Mouse (Mus musculus) heart, postnatal 0 days (tissue): ENCODE data around the gene Hikeshi. TPM values are rescaled to one million over a fixed set of nuclear protein-coding genes. Genes with fewer than 3 reads are reported as not detected.

Source experiments
- ATAC-seq: fragments of 200-750 bp; cut with Nextera tagmentation; 2 replicates; pipeline ENCODE4 v1.8.0; 2017; ENCODE audit warnings: low read depth, moderate number of reproducible peaks, moderate library complexity; ENCODE audit not compliant: insufficient read depth
- DNase-seq: peaks from one replicate; pipeline ENCODE4 v3.0.0-alpha.2; 2016; ENCODE audit warnings: low spot score
- H3K27ac ChIP-seq: fragments of 300-500 bp; sonication (generic); 2 replicates; pipeline ENCODE4 v1.5.1; 2014; ENCODE audit warnings: low read depth, mild to moderate bottlenecking
- H3K27me3 ChIP-seq: fragments of 300-500 bp; sonication (generic); 2 replicates; pipeline ENCODE4 v1.6.1; 2014; ENCODE audit warnings: low read length, mixed read lengths; ENCODE audit not compliant: control insufficient read depth, insufficient read depth
- H3K36me3 ChIP-seq: fragments of 300-500 bp; sonication (generic); replicated peaks from 2 replicates; pipeline ENCODE4 v1.6.1; 2014; ENCODE audit warnings: low read length, mixed read lengths; ENCODE audit not compliant: control insufficient read depth, insufficient read depth
- H3K4me1 ChIP-seq: fragments of 300-500 bp; sonication (generic); 2 replicates; pipeline ENCODE4 v1.6.1; 2014; ENCODE audit warnings: antibody characterized with exemption; ENCODE audit not compliant: control insufficient read depth, insufficient read depth
- H3K4me2 ChIP-seq: fragments of 300-500 bp; sonication (generic); 2 replicates; pipeline ENCODE4 v1.6.1; 2014; ENCODE audit warnings: low read depth, mild to moderate bottlenecking, low read length, moderate library complexity
- H3K4me3 ChIP-seq: fragments of 300-500 bp; sonication (generic); 2 replicates; pipeline ENCODE4 v1.5.1; 2014; ENCODE audit warnings: low read depth, low read length
- H3K9ac ChIP-seq: fragments of 300-500 bp; sonication (generic); replicated peaks from 2 replicates; pipeline ENCODE4 v1.6.1; 2014; ENCODE audit warnings: low read depth, low read length, mixed read lengths
- H3K9me3 ChIP-seq: fragments of 300-500 bp; sonication (generic); replicated peaks from 2 replicates; pipeline ENCODE4 v1.6.1; 2016; ENCODE audit warnings: low read length; ENCODE audit not compliant: control insufficient read depth
- CTCF ChIP-seq: IDR thresholded peaks from 2 replicates; pipeline ENCODE4 v1.5.1; 2016; ENCODE audit warnings: antibody characterized with exemption, control low read depth, low read depth
- EP300 ChIP-seq: IDR thresholded peaks from 2 replicates; pipeline ENCODE4 v1.6.1; 2016; ENCODE audit warnings: antibody characterized with exemption, low read depth
- WGBS: fragments of 180-500 bp; shearing (Covaris S2); extraction: QIAGEN DNeasy Blood & Tissue Kit; methylation state at CpG from one replicate; pipeline ENCODE4 v1.1.7; 2014; 5-methylcytosine and 5-hydroxymethylcytosine counted together
- polyA plus RNA-seq: library from polyadenylated mRNA; unstranded; fragments of >200 nt; fragmentation: Nextera tagmentation; extraction: Ambion mirVana; gene quantifications from 2 replicates; pipeline ENCODE4 v1.2.1, GENCODE M21; 2015
- total RNA-seq: library from RNA; depleted of rRNA; stranded (reverse); fragments of >200 nt; gene quantifications from 2 replicates; pipeline ENCODE4 v1.2.3, GENCODE M21; 2014; ENCODE audit warnings: low replicate concordance; rRNA removed

The Hikeshi gene
- total and polyA plus RNA-seq, 2 experiments from 2014 or later, result 90.9 to 120 TPM

DNA sequence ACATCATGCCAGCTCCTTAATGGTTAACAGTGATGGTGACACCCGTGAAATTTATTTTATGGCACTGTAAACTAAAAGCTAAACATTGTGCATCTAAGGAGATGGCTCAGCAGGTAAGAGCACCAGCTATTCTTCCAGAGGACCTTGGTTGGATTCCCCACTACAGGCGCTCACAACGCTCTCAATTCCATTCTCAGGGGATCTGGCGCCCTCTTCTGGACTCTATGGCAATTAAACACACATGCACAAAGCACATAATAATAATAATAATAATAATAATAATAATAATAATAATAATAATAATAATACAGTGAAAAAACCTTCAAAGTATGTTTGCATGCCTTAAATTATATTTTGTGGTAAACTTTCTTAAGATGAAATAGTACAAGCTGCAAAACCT lies 49.1 kb downstream of the Hikeshi start:
- H3K4me2 ChIP-seq, result no peak overlapping the region
- ATAC-seq (no peak), DNase-seq (no peak)
- no peak overlapping the region for H3K9ac ChIP-seq
- H3K4me3 ChIP-seq, result no peak overlapping the region
- H3K9me3 ChIP-seq, result 0 out of 2 replicates have a peak, but pooled peaks cover 2% of the 10 kb centered on the region
- no peak overlapping the region for H3K27ac ChIP-seq
- no peaks in the 10 kb centered on the region for H3K27me3 ChIP-seq
- TF ChIP-seq CTCF (peak; percentile 21; the same call in 1 of the 2 replicates), EP300 (no peak)
- no peaks in the 10 kb centered on the region for H3K36me3 ChIP-seq
- 38% methylated on average over 4 of the region's 4 CpGs for WGBS
- no peaks in the 10 kb centered on the region for H3K4me1 ChIP-seq

GRCm38 (mm10) chr7:89891412-89891811 lies 49.6 kb downstream of the Hikeshi start:
- H3K4me3 ChIP-seq, result no peak overlapping the region
- WGBS, result 76% methylated on average over 5 of the region's 5 CpGs
- H3K27ac ChIP-seq, result no peak overlapping the region
- TF ChIP-seq CTCF, result no peak
- no peak for TF ChIP-seq EP300
- H3K4me2 ChIP-seq, result no peak overlapping the region
- ATAC-seq, result no peak
- DNase-seq, result no peak
- no peaks in the 10 kb centered on the region for H3K36me3 ChIP-seq
- no peak overlapping the region for H3K9ac ChIP-seq
- H3K4me1 ChIP-seq, result no peaks in the 10 kb centered on the region
- H3K9me3 ChIP-seq, result no peaks in the 10 kb centered on the region
- no peaks in the 10 kb centered on the region for H3K27me3 ChIP-seq

DNA sequence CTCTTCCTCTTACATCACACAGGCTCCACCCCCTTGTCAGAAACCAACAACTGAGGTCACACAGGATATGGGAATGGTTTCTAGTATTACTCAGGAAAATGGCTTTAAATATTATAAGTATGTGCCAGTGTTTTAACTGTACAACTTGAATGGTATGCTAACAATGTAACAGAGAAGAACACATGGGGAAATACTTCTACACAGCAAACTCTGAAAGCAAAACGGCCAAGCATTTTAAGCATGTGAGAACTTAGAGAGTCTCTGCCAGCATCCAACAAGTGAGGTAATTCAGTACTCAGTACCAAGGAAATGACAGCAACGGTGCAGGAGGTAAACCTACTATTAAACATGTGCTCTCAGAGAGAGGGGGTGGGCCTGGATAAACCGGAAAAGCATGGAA lies 56.5 kb downstream of the Hikeshi start:
- no peak for TF ChIP-seq CTCF
- no peak for TF ChIP-seq EP300
- H3K9ac ChIP-seq, result no peak overlapping the region
- no peaks in the 10 kb centered on the region for H3K27me3 ChIP-seq
- no peak overlapping the region for H3K4me3 ChIP-seq
- no peaks in the 10 kb centered on the region for H3K9me3 ChIP-seq
- H3K36me3 ChIP-seq, result no peaks in the 10 kb centered on the region
- WGBS, result 26% methylated on average over 3 of the region's 3 CpGs
- H3K4me1 ChIP-seq, result no peaks in the 10 kb centered on the region
- no peak overlapping the region for H3K27ac ChIP-seq
- DNase-seq (no peak), ATAC-seq (peak; percentile 44; the same call in 1 of the 2 replicates)
- H3K4me2 ChIP-seq, result no peak overlapping the region

DNA sequence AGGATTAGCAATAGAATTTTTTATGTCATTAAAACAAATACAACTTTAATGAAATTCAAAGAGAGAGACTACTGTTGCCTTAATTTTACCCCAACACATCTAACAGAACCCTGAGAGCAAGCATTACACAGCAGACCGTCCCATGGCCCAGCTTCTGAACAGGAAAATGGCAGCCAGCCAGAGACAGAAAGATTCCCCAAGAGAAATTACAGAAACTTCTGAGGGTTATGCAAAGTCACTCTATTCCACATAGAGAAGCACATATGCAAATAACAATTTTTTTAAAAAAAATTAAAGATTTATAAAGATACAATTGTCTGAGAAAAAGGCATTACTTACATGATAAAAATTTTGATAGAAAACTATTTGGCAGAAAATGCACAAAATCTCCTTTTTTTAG lies 61.3 kb downstream of the Hikeshi start:
- WGBS, result 32% methylated on average over 1 of the region's 1 CpGs
- no peak for DNase-seq

More for the DNA sequence above, 61.3 kb downstream of the Hikeshi start:
- Histone ChIP-seq H3K36me3 (no peaks in the 10 kb centered on the region), H3K27me3 (no peaks in the 10 kb centered on the region), H3K4me2 (no peak overlapping the region), H3K4me3 (no peak overlapping the region), H3K27ac (no peak overlapping the region), H3K9me3 (no peaks in the 10 kb centered on the region), H3K9ac (no peak overlapping the region), H3K4me1 (no peaks in the 10 kb centered on the region)
- no peak for TF ChIP-seq CTCF
- TF ChIP-seq EP300, result no peak
- ATAC-seq, result no peak

Other genes with a start within 250 kb of the Hikeshi start
- not detected in 2 replicates for gene Ccdc81, start 37.6 kb downstream of the Hikeshi start, total RNA-seq
- gene Ccdc81, start 37.6 kb downstream of the Hikeshi start, polyA plus RNA-seq, result 0.04 TPM in 1 of 2 replicates, not detected in the other
- 16.5 and 38.1 TPM in 2 replicates for gene Eed, start 39.8 kb upstream of the Hikeshi start, total RNA-seq
- gene Eed, start 39.8 kb upstream of the Hikeshi start, polyA plus RNA-seq, result 26.7 and 27.9 TPM in 2 replicates
- gene Picalm, start 189.0 kb upstream of the Hikeshi start, total RNA-seq, result 169 and 208 TPM in 2 replicates
- 25.2 and 29.2 TPM in 2 replicates for gene Picalm, start 189.0 kb upstream of the Hikeshi start, polyA plus RNA-seq